Mouse (Mus musculus): ENCODE data around the gene Hipk3. TPM values are rescaled to one million over a fixed set of nuclear protein-coding genes. Genes with fewer than 3 reads are reported as not detected.
A peak's percentile ranks its signal among the peaks of the same experiment; 100 is the strongest.

Gene Hipk3
- polyA plus RNA-seq, 1 experiment from 2014 or later: 13.8 TPM

GRCm38 (mm10) chr2:104511622-104512021 is 17.4 kb upstream of the Hipk3 start:
- 87% methylated on average over 8 of the region's 8 CpGs for WGBS
- Histone ChIP-seq H3K36me3 (ENCODE audit: insufficient read depth, low read length) (no peaks in the 10 kb centered on the region), H3K4me2 (ENCODE audit: low read length) (no peak overlapping the region), H3K27me3 (ENCODE audit: insufficient read depth, low read length) (no peaks in the 10 kb centered on the region), H3K9ac (ENCODE audit: low read depth, low read length) (no peak overlapping the region), H3K4me1 (replicated peaks; ENCODE audit: insufficient read depth, low read length) (no peaks in the 10 kb centered on the region), H3K27ac (no peak overlapping the region), H3K9me3 (replicated peaks; ENCODE audit: low read length) (no peaks in the 10 kb centered on the region), H3K4me3 (replicated peaks; ENCODE audit: low read depth, low read length) (no peak overlapping the region)
- TF ChIP-seq CTCF (IDR thresholded peaks at IDR 0.05; ENCODE audit: low read depth): no peak
- ATAC-seq (replicated peaks; ENCODE audit: low FRiP score, low read depth): no peak
- no peak for DNase-seq (ENCODE audit: low spot score)

GRCm38 (mm10) chr2:104502388-104502787 is 8.1 kb upstream of the Hipk3 start:
- Histone ChIP-seq H3K27ac (no peak overlapping the region), H3K9me3 (replicated peaks; ENCODE audit: low read length) (no peaks in the 10 kb centered on the region), H3K4me2 (ENCODE audit: low read length) (no peak overlapping the region), H3K4me1 (replicated peaks; ENCODE audit: insufficient read depth, low read length) (no peaks in the 10 kb centered on the region), H3K9ac (ENCODE audit: low read depth, low read length) (no peak overlapping the region), H3K27me3 (ENCODE audit: insufficient read depth, low read length) (no peaks in the 10 kb centered on the region), H3K36me3 (ENCODE audit: insufficient read depth, low read length) (no peaks in the 10 kb centered on the region), H3K4me3 (replicated peaks; ENCODE audit: low read depth, low read length) (no peak overlapping the region)
- no peak for TF ChIP-seq CTCF (IDR thresholded peaks at IDR 0.05; ENCODE audit: low read depth)
- WGBS: 42% methylated on average over 3 of the region's 3 CpGs
- DNase-seq (ENCODE audit: low spot score) (no peak), ATAC-seq (replicated peaks; ENCODE audit: low FRiP score, low read depth) (no peak)

GRCm38 (mm10) chr2:104501091-104501490 is 6.8 kb upstream of the Hipk3 start:
- 91% methylated on average over 2 of the region's 2 CpGs for WGBS
- no peak for ATAC-seq (replicated peaks; ENCODE audit: low FRiP score, low read depth)

GRCm38 (mm10) chr2:104497771-104498170 is 3.5 kb upstream of the Hipk3 start:
- H3K27ac ChIP-seq: no peak overlapping the region
- H3K4me3 ChIP-seq (replicated peaks; ENCODE audit: low read depth, low read length): no peak overlapping the region
- H3K9me3 ChIP-seq (replicated peaks; ENCODE audit: low read length): no peaks in the 10 kb centered on the region
- no peak overlapping the region for H3K4me2 ChIP-seq (ENCODE audit: low read length)
- peaks cover 13% of the 10 kb centered on the region; the same call in 1 of the 2 replicates for H3K4me1 ChIP-seq (replicated peaks; ENCODE audit: insufficient read depth, low read length)
- ATAC-seq (replicated peaks; ENCODE audit: low FRiP score, low read depth) (no peak), DNase-seq (ENCODE audit: low spot score) (no peak)
- TF ChIP-seq CTCF (IDR thresholded peaks at IDR 0.05; ENCODE audit: low read depth): no peak
- no peaks in the 10 kb centered on the region for H3K27me3 ChIP-seq (ENCODE audit: insufficient read depth, low read length)
- 51% methylated on average over 4 of the region's 4 CpGs for WGBS
- H3K36me3 ChIP-seq (ENCODE audit: insufficient read depth, low read length): no peaks in the 10 kb centered on the region
- no peak overlapping the region for H3K9ac ChIP-seq (ENCODE audit: low read depth, low read length)

More at GRCm38 (mm10) chr2:104501091-104501490, 6.8 kb upstream of the Hipk3 start:
- no peaks in the 10 kb centered on the region for H3K36me3 ChIP-seq (ENCODE audit: insufficient read depth, low read length)
- H3K9ac ChIP-seq (ENCODE audit: low read depth, low read length): no peak overlapping the region
- H3K4me3 ChIP-seq (replicated peaks; ENCODE audit: low read depth, low read length): no peak overlapping the region
- no peak for TF ChIP-seq CTCF (IDR thresholded peaks at IDR 0.05; ENCODE audit: low read depth)
- no peak overlapping the region for H3K4me2 ChIP-seq (ENCODE audit: low read length)
- H3K27ac ChIP-seq: no peak overlapping the region
- DNase-seq (ENCODE audit: low spot score): no peak
- 0 out of 2 replicates have a peak, but pooled peaks cover 2% of the 10 kb centered on the region for H3K4me1 ChIP-seq (replicated peaks; ENCODE audit: insufficient read depth, low read length)
- no peaks in the 10 kb centered on the region for H3K9me3 ChIP-seq (replicated peaks; ENCODE audit: low read length)
- H3K27me3 ChIP-seq (ENCODE audit: insufficient read depth, low read length): no peaks in the 10 kb centered on the region

GRCm38 (mm10) chr2:104497231-104497630 is 3.0 kb upstream of the Hipk3 start:
- H3K27ac ChIP-seq: no peak overlapping the region
- H3K4me2 ChIP-seq (ENCODE audit: low read length): no peak overlapping the region
- no peaks in the 10 kb centered on the region for H3K36me3 ChIP-seq (ENCODE audit: insufficient read depth, low read length)
- DNase-seq (ENCODE audit: low spot score) (no peak), ATAC-seq (replicated peaks; ENCODE audit: low FRiP score, low read depth) (no peak)
- no peaks in the 10 kb centered on the region for H3K9me3 ChIP-seq (replicated peaks; ENCODE audit: low read length)
- no peak overlapping the region for H3K4me3 ChIP-seq (replicated peaks; ENCODE audit: low read depth, low read length)
- peaks cover 13% of the 10 kb centered on the region; the same call in 1 of the 2 replicates for H3K4me1 ChIP-seq (replicated peaks; ENCODE audit: insufficient read depth, low read length)
- H3K27me3 ChIP-seq (ENCODE audit: insufficient read depth, low read length): no peaks in the 10 kb centered on the region
- no peak overlapping the region for H3K9ac ChIP-seq (ENCODE audit: low read depth, low read length)
- TF ChIP-seq CTCF (IDR thresholded peaks at IDR 0.05; ENCODE audit: low read depth): no peak
- 83% methylated on average over 2 of the region's 2 CpGs for WGBS

GRCm38 (mm10) chr2:104496206-104496605 is 2.0 kb upstream of the Hipk3 start:
- TF ChIP-seq CTCF (IDR thresholded peaks at IDR 0.05; ENCODE audit: low read depth): no peak
- no peak for ATAC-seq (replicated peaks; ENCODE audit: low FRiP score, low read depth)
- DNase-seq (ENCODE audit: low spot score): no peak
- H3K27me3 ChIP-seq (ENCODE audit: insufficient read depth, low read length): no peaks in the 10 kb centered on the region
- H3K9me3 ChIP-seq (replicated peaks; ENCODE audit: low read length): no peaks in the 10 kb centered on the region
- no peak overlapping the region for H3K4me2 ChIP-seq (ENCODE audit: low read length)
- no peaks in the 10 kb centered on the region for H3K36me3 ChIP-seq (ENCODE audit: insufficient read depth, low read length)
- no peak overlapping the region for H3K27ac ChIP-seq
- no peak overlapping the region for H3K9ac ChIP-seq (ENCODE audit: low read depth, low read length)
- 63% methylated on average over 5 of the region's 5 CpGs for WGBS
- H3K4me1 ChIP-seq (replicated peaks; ENCODE audit: insufficient read depth, low read length): peaks cover 18% of the 10 kb centered on the region; the same call in 1 of the 2 replicates
- H3K4me3 ChIP-seq (replicated peaks; ENCODE audit: low read depth, low read length): no peak overlapping the region

GRCm38 (mm10) chr2:104494801-104495185 is 547 bp upstream of the Hipk3 start:
- 12% methylated on average over 9 of the region's 9 CpGs for WGBS
- DNase-seq (ENCODE audit: low spot score): no peak

More at GRCm38 (mm10) chr2:104494801-104495185, 547 bp upstream of the Hipk3 start:
- H3K27me3 ChIP-seq (ENCODE audit: insufficient read depth, low read length): no peaks in the 10 kb centered on the region
- no peaks in the 10 kb centered on the region for H3K9me3 ChIP-seq (replicated peaks; ENCODE audit: low read length)
- H3K27ac ChIP-seq: peak overlapping the region; percentile 100
- H3K4me3 ChIP-seq (replicated peaks; ENCODE audit: low read depth, low read length): peak overlapping the region; percentile 98
- H3K4me2 ChIP-seq (ENCODE audit: low read length): peak overlapping the region; percentile 66
- no peak; the same call in 1 of the 2 replicates for TF ChIP-seq CTCF (IDR thresholded peaks at IDR 0.05; ENCODE audit: low read depth)
- ATAC-seq (replicated peaks; ENCODE audit: low FRiP score, low read depth): no peak
- H3K9ac ChIP-seq (ENCODE audit: low read depth, low read length): peak overlapping the region; percentile 100
- peaks cover 21% of the 10 kb centered on the region; the same call in 1 of the 2 replicates for H3K4me1 ChIP-seq (replicated peaks; ENCODE audit: insufficient read depth, low read length)
- no peaks in the 10 kb centered on the region for H3K36me3 ChIP-seq (ENCODE audit: insufficient read depth, low read length)
